Mouse (Mus musculus): Measurements from ENCODE around the gene Mapk6.

The Mapk6 gene

GRCm38 (mm10) chr9:75424358-75425150, 14.7 kb upstream of the Mapk6 start:
- peak; percentile 20 for DNase-seq (ENCODE audit: low read depth, low spot score)

GRCm38 (mm10) chr9:75423683-75424082, 13.9 kb upstream of the Mapk6 start:
- DNase-seq (ENCODE audit: low read depth, low spot score) = no peak

- no peak for DNase-seq (ENCODE audit: low read depth, low spot score)
Measured at GRCm38 (mm10) chr9:75422251-75422691, 12.5 kb upstream of the Mapk6 start.

GRCm38 (mm10) chr9:75414204-75414603, 4.4 kb upstream of the Mapk6 start:
- DNase-seq (ENCODE audit: low read depth, low spot score) = no peak

GRCm38 (mm10) chr9:75413206-75413605, 3.4 kb upstream of the Mapk6 start:
- DNase-seq (ENCODE audit: low read depth, low spot score) = no peak

GRCm38 (mm10) chr9:75411584-75411983, 1.8 kb upstream of the Mapk6 start:
- DNase-seq (ENCODE audit: low read depth, low spot score) = no peak

- DNase-seq (ENCODE audit: low read depth, low spot score) = no peak
Measured at GRCm38 (mm10) chr9:75410868-75411487, 1.2 kb upstream of the Mapk6 start.

GRCm38 (mm10) chr9:75409031-75409851, 564 bp downstream of the Mapk6 start:
- DNase-seq (ENCODE audit: low read depth, low spot score) = peak; percentile 57

- no peak for DNase-seq (ENCODE audit: low read depth, low spot score)
Measured at GRCm38 (mm10) chr9:75408204-75408826, 1.5 kb downstream of the Mapk6 start.

GRCm38 (mm10) chr9:75407803-75408202, 2.0 kb downstream of the Mapk6 start:
- DNase-seq (ENCODE audit: low read depth, low spot score) = no peak

- DNase-seq (ENCODE audit: low read depth, low spot score) = no peak
Measured at GRCm38 (mm10) chr9:75406121-75406520, 3.7 kb downstream of the Mapk6 start.

- peak; percentile 40 for DNase-seq (ENCODE audit: low read depth, low spot score)
Measured at GRCm38 (mm10) chr9:75403520-75403919, 6.3 kb downstream of the Mapk6 start.

GRCm38 (mm10) chr9:75401593-75402504, 8.0 kb downstream of the Mapk6 start:
- DNase-seq (ENCODE audit: low read depth, low spot score) = no peak

- DNase-seq (ENCODE audit: low read depth, low spot score) = no peak
Measured at GRCm38 (mm10) chr9:75400639-75401038, 9.2 kb downstream of the Mapk6 start.

- DNase-seq (ENCODE audit: low read depth, low spot score) = no peak
Measured at GRCm38 (mm10) chr9:75399069-75399468, 10.7 kb downstream of the Mapk6 start.

- DNase-seq (ENCODE audit: low read depth, low spot score) = no peak
Measured at GRCm38 (mm10) chr9:75395971-75396370, 13.8 kb downstream of the Mapk6 start.

- no peak for DNase-seq (ENCODE audit: low read depth, low spot score)
Measured at GRCm38 (mm10) chr9:75393251-75393650, 16.6 kb downstream of the Mapk6 start.

- no peak for DNase-seq (ENCODE audit: low read depth, low spot score)
Measured at GRCm38 (mm10) chr9:75385218-75385974, 24.4 kb downstream of the Mapk6 start.

- DNase-seq (ENCODE audit: low read depth, low spot score) = no peak
Measured at GRCm38 (mm10) chr9:75384337-75384962, 25.4 kb downstream of the Mapk6 start.

Data from forelimb bud, embryonic 11.5 days (tissue).